Comparison of ENCODE assay signal across 7 mouse cellular contexts in the genomic region with DNA sequence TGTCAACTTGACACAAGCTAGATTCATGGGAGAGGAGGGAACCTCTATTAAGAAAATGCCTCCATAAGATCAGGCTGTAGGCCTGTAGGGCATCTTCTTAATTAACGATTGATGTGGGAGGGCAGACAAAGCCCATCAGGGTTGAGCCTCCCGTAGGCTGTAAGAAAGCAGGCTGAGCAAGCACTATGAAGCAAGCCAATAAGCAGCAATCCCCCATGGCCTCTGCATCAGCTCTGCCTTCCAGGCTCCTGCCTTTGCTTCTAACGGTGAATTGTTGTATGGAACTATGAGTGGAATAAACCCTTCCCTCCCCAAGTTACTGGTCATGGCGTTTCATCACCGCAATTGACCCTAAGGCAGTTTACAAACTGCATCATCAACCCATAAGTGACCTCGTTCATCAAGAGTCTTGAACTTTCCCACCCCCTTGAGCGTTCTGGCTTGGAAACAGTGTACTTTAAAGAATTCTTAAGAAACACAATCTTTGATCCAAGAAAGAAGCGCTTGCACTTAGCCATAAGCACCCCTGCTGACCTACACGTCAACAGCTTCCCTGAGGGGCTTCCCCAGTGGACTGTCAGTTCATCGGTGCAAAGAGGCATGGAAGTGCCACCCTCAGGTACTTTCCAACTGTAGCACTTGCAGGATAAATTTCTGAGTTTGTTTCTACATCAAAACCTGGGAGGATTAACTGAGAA. TPM values are rescaled to one million over a fixed set of nuclear protein-coding genes. Genes with fewer than 3 reads are reported as not detected.
A peak's percentile ranks its signal among the peaks of the same experiment; 100 is the strongest.
DNase-seq lines count a peak whose midpoint lies in the region; ATAC-seq and TF ChIP-seq lines count a peak whose summit lies in the region.

No protein-coding gene starts in this region.

- H3K9ac ChIP-seq in limb, embryonic 11.5 days (ENCODE audit: low read length): peak overlapping the region; percentile 73

- peaks cover 16% of the 10 kb centered on the region for H3K79me2 ChIP-seq in myocyte (ENCODE audit: control insufficient read depth, insufficient read depth)

- peak overlapping the region; percentile 91 for H3ac ChIP-seq in myocyte (ENCODE audit: control insufficient read depth, insufficient read length)

- 18% methylated on average over 10 of the region's 10 CpGs for WGBS in limb, embryonic 11.5 days

- H3K36me3 ChIP-seq in limb, embryonic 11.5 days (ENCODE audit: control insufficient read depth, insufficient read depth, low read length): no peaks in the 10 kb centered on the region
- no peaks in the 10 kb centered on the region for H3K36me3 ChIP-seq in myocyte (ENCODE audit: control insufficient read depth, insufficient read depth)

- no peak for TF ChIP-seq POLR2A in embryonic fibroblast, embryonic 13.5 days (IDR thresholded peaks at IDR 0.05; ENCODE audit: low read depth, low read length)
- no peak for TF ChIP-seq POLR2A in myocyte (IDR thresholded peaks at IDR 0.05; ENCODE audit: insufficient read length, low read depth)

- no peaks in the 10 kb centered on the region for H3K9me3 ChIP-seq in limb, embryonic 11.5 days (ENCODE audit: control insufficient read depth, low read length)

- peak overlapping the region; percentile 53; the same call in 1 of the 2 replicates for H3K4me3 ChIP-seq in embryonic fibroblast, embryonic 13.5 days (ENCODE audit: insufficient read depth, low read length)
- H3K4me3 ChIP-seq in limb, embryonic 11.5 days (ENCODE audit: low read depth, low read length): peak overlapping the region; percentile 64
- H3K4me3 ChIP-seq in myocyte: peak overlapping the region; percentile 47

- H3K4me2 ChIP-seq in limb, embryonic 11.5 days (ENCODE audit: low read depth, severe bottlenecking): peak overlapping the region; percentile 46
- peak overlapping the region; percentile 86 for H3K4me2 ChIP-seq in myocyte (ENCODE audit: low read depth)

- peak overlapping the region; percentile 77 for H3K27ac ChIP-seq in embryonic fibroblast, embryonic 13.5 days (ENCODE audit: insufficient read depth, low read length)
- H3K27ac ChIP-seq in limb, embryonic 11.5 days (replicated peaks; ENCODE audit: low read depth, low read length): peak overlapping the region; percentile 84

- H3K4me1 ChIP-seq in embryonic fibroblast, embryonic 13.5 days (ENCODE audit: control insufficient read depth, insufficient read depth, low read length): peaks cover 6% of the 10 kb centered on the region; the same call in 1 of the 2 replicates
- peaks cover 3% of the 10 kb centered on the region for H3K4me1 ChIP-seq in limb, embryonic 11.5 days (ENCODE audit: control insufficient read depth, insufficient read depth, low read length)

- TF ChIP-seq CTCF in embryonic fibroblast, embryonic 13.5 days (IDR thresholded peaks at IDR 0.05; ENCODE audit: borderline replicate concordance, insufficient read depth, low read length): no peak

- no peak for ATAC-seq in limb, embryonic 11.5 days (ENCODE audit: insufficient number of reproducible peaks, low FRiP score, low TSS enrichment, low read depth)
- no peak for ATAC-seq in granulocyte monocyte progenitor cell, adult 5-6 weeks (replicated peaks; ENCODE audit: poor library complexity, severe bottlenecking)

- peak; percentile 51 to 58 for DNase-seq in spleen, postnatal 36 days (ENCODE audit: low spot score in 2 of 2)
- no peak for DNase-seq in spleen, adult 12 weeks (ENCODE audit: low spot score)
- DNase-seq in limb, embryonic 11.5 days (ENCODE audit: low spot score): no peak
- DNase-seq in spleen, postnatal 14 days (ENCODE audit: low spot score in 2 of 2): no peak

- H3K27me3 ChIP-seq in limb, embryonic 11.5 days (ENCODE audit: control insufficient read depth, insufficient read depth, low read length): no peaks in the 10 kb centered on the region
- H3K27me3 ChIP-seq in myocyte (ENCODE audit: control insufficient read depth, insufficient read depth, insufficient read length): no peaks in the 10 kb centered on the region

TF ChIP-seq in myocyte, 11 proteins besides CTCF, POLR2A, EP300 and RAD21:
- TF ChIP-seq USF1 (IDR thresholded peaks at IDR 0.05; ENCODE audit: low read depth): no peak
- TF ChIP-seq POLR2AphosphoS2 (IDR thresholded peaks at IDR 0.05; ENCODE audit: insufficient read length, low read depth): no peak
- no peak for TF ChIP-seq CEBPB (IDR thresholded peaks at IDR 0.05; ENCODE audit: insufficient read depth, poor library complexity, severe bottlenecking)
- no peak for TF ChIP-seq MAX (IDR thresholded peaks at IDR 0.05; ENCODE audit: low read depth)
- no peak for TF ChIP-seq TCF12 (IDR thresholded peaks at IDR 0.05; ENCODE audit: insufficient read depth, poor library complexity, severe bottlenecking)
- no peak for TF ChIP-seq TCF3 (IDR thresholded peaks at IDR 0.05; ENCODE audit: insufficient read length, low read depth)
- no peak for TF ChIP-seq REST (IDR thresholded peaks at IDR 0.05; ENCODE audit: insufficient read depth, insufficient read length)
TF ChIP-seq in myocyte: peak in this region for 0.

RNA-seq across cellular contexts. Expression of gene Elovl5, which starts 7.4 kb away (rescaled TPM):
- 81.5 and 107 TPM in 2 replicates for polyA plus RNA-seq in embryonic fibroblast, embryonic 13.5 days (2011; ENCODE audit: insufficient read length, low read depth, missing spikeins)
- 90.8 and 96.0 TPM in 2 replicates for polyA plus RNA-seq in limb, embryonic 11.5 days (2014; fragmentation: Nextera tagmentation; extraction: Ambion mirVana)
- polyA plus RNA-seq in myocyte (2012; fragmentation: generic; extraction: Trizol): 45.1 TPM
- total RNA-seq in granulocyte monocyte progenitor cell, adult 5-6 weeks (2014; fragmentation: Nextera tagmentation): 79.8 and 80.9 TPM in 2 replicates
- total RNA-seq in granulocyte monocyte progenitor cell, adult 5-6 weeks (2017): 123 and 128 TPM in 2 replicates

Comparison
In these comparisons a context has a peak if more than half of its experiments do, and no peak if none do; other contexts are left out.
1. DNase-seq: peak in spleen, postnatal 36 days (2 of 2); none in spleen, adult 12 weeks (single experiment), limb, embryonic 11.5 days (single experiment) and spleen, postnatal 14 days (0 of 2).
2. Peak in every context shown above with its lines, with median percentiles within 50 percentile points of each other: H3K4me3 ChIP-seq.